Mouse (Mus musculus) stomach, postnatal 0 days (tissue): Measurements from ENCODE around the gene Creb3l1. TPM values are rescaled to one million over a fixed set of nuclear protein-coding genes. Genes with fewer than 3 reads are reported as not detected.

Source experiments
- ATAC-seq: fragments of 200-750 bp; cut with Nextera tagmentation; 2 replicates; pipeline ENCODE4 v1.8.0; 2017; ENCODE audit not compliant: low FRiP score, low TSS enrichment
- DNase-seq: peaks from one replicate; pipeline ENCODE4 v3.0.0-alpha.2; 2016; ENCODE audit warnings: low spot score
- H3K27ac ChIP-seq: fragments of 300-500 bp; sonication (generic); replicated peaks from 2 replicates; pipeline ENCODE4 v1.5.1; 2014; ENCODE audit warnings: mild to moderate bottlenecking, control low read depth
- H3K27me3 ChIP-seq: fragments of 300-500 bp; sonication (generic); 2 replicates; pipeline ENCODE4 v1.6.1; 2014; ENCODE audit warnings: low read length; ENCODE audit not compliant: control insufficient read depth, insufficient read depth
- H3K36me3 ChIP-seq: fragments of 300-500 bp; sonication (generic); 2 replicates; pipeline ENCODE4 v1.6.1; 2014; ENCODE audit warnings: low read length, mixed read lengths; ENCODE audit not compliant: control insufficient read depth, insufficient read depth
- H3K4me1 ChIP-seq: fragments of 300-500 bp; sonication (generic); replicated peaks from 2 replicates; pipeline ENCODE4 v1.6.1; 2014; ENCODE audit warnings: antibody characterized with exemption; ENCODE audit not compliant: control insufficient read depth, insufficient read depth
- H3K4me2 ChIP-seq: fragments of 300-500 bp; sonication (generic); replicated peaks from 2 replicates; pipeline ENCODE4 v1.6.1; 2014; ENCODE audit warnings: low read depth, mild to moderate bottlenecking, control low read depth, moderate library complexity
- H3K4me3 ChIP-seq: fragments of 300-500 bp; sonication (generic); 2 replicates; pipeline ENCODE4 v1.5.1; 2014; ENCODE audit warnings: low read depth, low read length, control low read depth
- H3K9ac ChIP-seq: fragments of 300-500 bp; sonication (generic); 2 replicates; pipeline ENCODE4 v1.6.1; 2014; ENCODE audit warnings: mild to moderate bottlenecking, low read length, control low read depth, mixed read lengths
- H3K9me3 ChIP-seq: fragments of 300-500 bp; sonication (generic); 2 replicates; pipeline ENCODE4 v1.6.1; 2016; ENCODE audit warnings: low read length; ENCODE audit not compliant: control insufficient read depth
- CTCF ChIP-seq: IDR thresholded peaks from 2 replicates; pipeline ENCODE4 v1.5.1; 2016; ENCODE audit warnings: antibody characterized with exemption, low read depth, mild to moderate bottlenecking, moderate library complexity
- EP300 ChIP-seq: optimal IDR thresholded peaks from 2 replicates; pipeline ENCODE3; 2016; ENCODE audit warnings: antibody characterized with exemption
- WGBS: fragments of 180-500 bp; shearing (Covaris S2); extraction: QIAGEN DNeasy Blood & Tissue Kit; methylation state at CpG from one replicate; pipeline ENCODE4 v1.1.7; 2014; 5-methylcytosine and 5-hydroxymethylcytosine counted together
- polyA plus RNA-seq: library from polyadenylated mRNA; unstranded; fragments of >200 nt; fragmentation: Nextera tagmentation; extraction: Ambion mirVana; gene quantifications from 2 replicates; pipeline ENCODE4 v1.2.1, GENCODE M21; 2015

Creb3l1 gene
- polyA plus RNA-seq, 1 experiment from 2014 or later, result 13.2 TPM

DNA sequence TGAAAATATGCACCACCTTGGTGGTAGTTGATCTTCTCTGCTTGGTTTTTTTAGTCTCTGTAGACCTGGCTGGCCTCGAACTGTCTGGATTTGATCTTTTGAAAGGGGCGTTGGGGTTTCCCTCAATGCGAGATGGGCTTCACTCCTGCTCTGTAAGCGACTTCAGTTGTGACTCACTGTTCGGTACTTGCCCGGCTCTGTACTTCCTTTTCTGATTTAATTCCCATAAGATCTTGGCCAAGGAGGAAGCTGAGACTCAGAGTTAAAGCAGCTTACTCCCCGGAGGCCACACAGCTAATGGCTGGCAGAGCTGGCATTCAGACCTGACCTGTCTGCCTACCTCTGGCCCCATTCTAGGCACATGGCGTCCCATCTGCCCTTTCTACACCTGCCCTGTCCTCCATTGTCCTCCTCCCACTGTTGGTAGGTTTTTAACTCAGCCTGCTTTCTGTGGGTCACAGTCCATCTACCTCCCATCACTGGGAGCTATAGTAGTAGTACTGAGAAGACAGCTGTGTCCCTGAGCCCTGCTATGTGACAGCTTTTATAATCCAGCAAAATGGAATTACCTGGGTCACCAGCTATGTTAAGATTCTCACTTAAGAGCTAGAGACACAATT lies 41.1 kb upstream of the Creb3l1 start:
- ATAC-seq (peak; percentile 50), DNase-seq (no peak)
- Histone ChIP-seq H3K4me1 (no peaks in the 10 kb centered on the region), H3K4me2 (no peak overlapping the region), H3K36me3 (no peaks in the 10 kb centered on the region), H3K4me3 (no peak overlapping the region), H3K27ac (no peak overlapping the region), H3K27me3 (no peaks in the 10 kb centered on the region), H3K9ac (no peak overlapping the region), H3K9me3 (no peaks in the 10 kb centered on the region)
- TF ChIP-seq CTCF (no peak), EP300 (no peak)
- 64% methylated on average over 8 of the region's 8 CpGs for WGBS

DNA sequence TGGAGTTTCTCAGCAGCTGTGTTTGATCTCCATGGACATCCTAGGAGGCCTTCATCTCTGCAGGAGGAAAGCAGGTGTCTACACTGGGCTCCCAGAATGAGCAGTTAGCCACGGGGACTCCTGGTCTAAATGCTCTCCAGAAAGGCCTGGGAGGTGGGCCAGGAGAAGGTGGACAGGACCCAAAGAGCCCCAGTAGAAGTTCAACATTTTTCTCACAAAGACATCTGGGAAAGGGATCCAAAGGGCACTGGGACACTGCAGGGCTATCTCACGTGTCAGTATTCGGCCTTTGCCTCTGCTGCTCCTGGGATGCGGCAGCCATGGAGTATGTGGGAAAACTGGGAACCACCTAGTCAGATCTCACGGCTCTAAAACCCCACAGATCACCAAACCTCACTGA lies 38.8 kb upstream of the Creb3l1 start:
- H3K27me3 ChIP-seq, result no peaks in the 10 kb centered on the region
- H3K4me2 ChIP-seq, result no peak overlapping the region
- H3K4me1 ChIP-seq, result peaks cover 3% of the 10 kb centered on the region; the same call in 1 of the 2 replicates
- ATAC-seq (no peak), DNase-seq (no peak)
- no peaks in the 10 kb centered on the region for H3K36me3 ChIP-seq
- no peak overlapping the region for H3K27ac ChIP-seq
- no peak overlapping the region for H3K9ac ChIP-seq
- whole genome bisulfite sequencing, result 62% methylated on average over 5 of the region's 5 CpGs
- TF ChIP-seq CTCF (no peak), EP300 (no peak)
- no peaks in the 10 kb centered on the region for H3K9me3 ChIP-seq
- no peak overlapping the region for H3K4me3 ChIP-seq

DNA sequence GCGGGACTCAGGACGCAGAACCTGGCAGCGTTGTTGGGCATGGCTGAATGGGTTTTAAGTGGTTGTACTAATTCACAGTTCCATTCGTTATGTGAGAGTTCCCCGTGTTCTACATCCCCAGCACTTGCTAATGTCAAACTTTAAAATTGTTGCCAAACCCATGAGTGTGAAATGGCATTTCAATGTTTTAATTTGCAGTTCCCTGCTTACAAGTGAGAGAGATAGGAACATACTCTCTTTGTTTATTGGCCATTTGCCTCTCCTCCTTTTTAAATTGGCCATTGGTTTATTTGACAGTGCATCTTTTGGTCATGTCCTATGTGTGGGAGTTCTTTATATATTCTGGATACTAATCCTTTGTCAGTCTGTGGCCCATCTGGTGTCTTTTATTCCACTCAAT lies 37.0 kb upstream of the Creb3l1 start:
- Histone ChIP-seq H3K4me3 (no peak overlapping the region), H3K27ac (no peak overlapping the region), H3K9ac (no peak overlapping the region), H3K27me3 (no peaks in the 10 kb centered on the region), H3K9me3 (no peaks in the 10 kb centered on the region), H3K4me1 (peaks cover 3% of the 10 kb centered on the region; the same call in 1 of the 2 replicates), H3K36me3 (no peaks in the 10 kb centered on the region), H3K4me2 (no peak overlapping the region)
- ATAC-seq (no peak), DNase-seq (no peak)
- 79% methylated on average over 5 of the region's 5 CpGs for WGBS
- TF ChIP-seq EP300, result no peak
- no peak for TF ChIP-seq CTCF

DNA sequence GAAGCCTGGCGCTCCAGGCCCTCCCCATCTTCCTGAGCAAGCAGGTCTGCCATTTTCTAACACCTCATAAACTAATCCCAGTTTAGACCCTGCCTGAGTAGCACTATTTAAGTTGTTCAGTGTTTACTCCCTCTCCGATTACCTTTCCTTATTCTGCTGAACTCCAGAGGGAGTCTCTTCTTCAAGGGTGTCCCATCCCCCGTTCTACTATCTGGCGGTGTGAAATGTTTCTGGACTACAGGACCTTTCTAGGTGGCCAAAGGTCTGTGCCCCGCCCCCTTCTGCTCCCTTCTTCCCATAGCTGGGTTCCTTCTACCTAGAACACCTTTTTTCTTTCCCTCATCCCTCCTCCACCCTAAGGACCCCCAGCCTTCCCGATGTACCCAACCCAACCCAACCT lies 36.0 kb upstream of the Creb3l1 start:
- peak overlapping the region; percentile 51; the same call in 1 of the 2 replicates for H3K4me3 ChIP-seq
- DNase-seq, result no peak
- H3K36me3 ChIP-seq, result no peaks in the 10 kb centered on the region
- TF ChIP-seq CTCF (no peak), EP300 (no peak)
- no peaks in the 10 kb centered on the region for H3K27me3 ChIP-seq
- no peak for ATAC-seq
- 39% methylated on average over 6 of the region's 6 CpGs for WGBS
- peaks cover 3% of the 10 kb centered on the region; the same call in 1 of the 2 replicates for H3K4me1 ChIP-seq
- H3K9me3 ChIP-seq, result no peaks in the 10 kb centered on the region
- H3K4me2 ChIP-seq, result peak overlapping the region; percentile 98; the same call in 1 of the 2 replicates
- no peak overlapping the region for H3K9ac ChIP-seq
- no peak overlapping the region for H3K27ac ChIP-seq

DNA sequence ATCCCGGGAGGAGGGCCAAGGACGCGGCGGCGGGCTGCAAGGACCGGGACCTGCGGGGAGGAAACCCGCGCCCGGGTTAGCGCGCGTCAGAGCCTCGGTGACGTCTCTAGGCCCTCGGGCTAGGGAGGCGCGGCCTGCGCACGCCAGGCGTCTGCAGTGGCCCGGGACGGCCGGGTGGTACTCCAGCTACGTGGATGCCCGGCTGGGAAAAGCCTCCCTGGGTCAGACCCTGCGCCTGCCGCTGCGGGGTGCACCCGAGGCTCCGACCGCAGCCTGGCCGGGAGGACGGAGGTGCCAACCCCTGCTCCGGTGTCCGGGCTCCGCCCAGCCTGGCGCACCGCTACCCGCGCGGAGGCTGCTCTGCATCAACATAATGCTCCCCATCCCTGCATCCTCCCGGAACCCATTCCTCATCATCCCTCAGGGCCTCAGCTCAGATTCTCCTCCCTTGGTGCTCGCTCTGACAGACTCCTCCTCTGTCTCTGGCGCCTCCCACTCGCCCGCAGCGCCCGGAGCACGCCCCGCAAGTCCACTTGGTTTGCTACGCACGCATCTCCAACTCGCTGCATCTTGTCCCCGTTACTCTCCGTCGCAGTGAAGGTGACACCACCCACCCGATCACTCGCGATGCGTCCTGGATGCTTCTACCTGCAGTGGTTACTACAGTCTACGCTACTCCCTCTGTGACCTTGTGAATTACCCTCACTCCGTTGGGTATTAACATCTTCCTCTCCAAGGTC lies 35.3 kb upstream of the Creb3l1 start:
- H3K4me2 ChIP-seq, result peak overlapping the region; percentile 98
- no peak for TF ChIP-seq CTCF
- no peak for TF ChIP-seq EP300
- no peak overlapping the region for H3K27ac ChIP-seq
- no peaks in the 10 kb centered on the region for H3K9me3 ChIP-seq
- H3K9ac ChIP-seq, result peak overlapping the region; percentile 59
- DNase-seq, result peak; percentile 63
- peak; percentile 62 for ATAC-seq
- no peaks in the 10 kb centered on the region for H3K27me3 ChIP-seq
- H3K4me1 ChIP-seq, result peaks cover 3% of the 10 kb centered on the region; the same call in 1 of the 2 replicates
- no peaks in the 10 kb centered on the region for H3K36me3 ChIP-seq
- WGBS, result under 1% methylated on average over 61 of the region's 63 CpGs
- H3K4me3 ChIP-seq, result peak overlapping the region; percentile 51

DNA sequence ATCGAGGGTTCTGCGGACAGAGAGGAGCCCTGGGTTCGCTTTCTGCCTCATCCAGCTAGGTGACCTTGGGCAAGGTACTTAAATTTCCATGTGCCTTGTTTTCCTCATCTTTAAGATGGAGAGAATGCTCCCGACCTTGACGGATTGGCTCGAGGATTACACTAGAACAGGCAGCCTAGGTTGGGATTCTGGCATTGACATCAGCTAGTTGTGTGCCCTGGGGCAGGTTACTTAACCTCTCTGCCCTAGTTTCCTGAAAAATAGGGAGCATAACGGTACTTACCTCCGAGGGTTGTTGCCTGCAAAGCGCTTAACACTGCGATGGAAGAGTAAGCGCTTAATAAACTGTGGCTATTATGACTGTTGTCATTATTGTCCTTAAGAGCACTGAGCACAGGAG lies 34.6 kb upstream of the Creb3l1 start:
- no peak for DNase-seq
- Histone ChIP-seq H3K4me1 (peaks cover 3% of the 10 kb centered on the region; the same call in 1 of the 2 replicates), H3K36me3 (no peaks in the 10 kb centered on the region), H3K27me3 (no peaks in the 10 kb centered on the region), H3K27ac (no peak overlapping the region), H3K4me2 (peak overlapping the region; percentile 98), H3K9ac (peak overlapping the region; percentile 13; the same call in 1 of the 2 replicates), H3K4me3 (peak overlapping the region; percentile 51), H3K9me3 (no peaks in the 10 kb centered on the region)
- 5% methylated on average over 11 of the region's 11 CpGs for WGBS
- ATAC-seq, result no peak
- TF ChIP-seq EP300, result no peak
